Comparison of ENCODE assay signal across 26 mouse cellular contexts in genomic region chr1:126116034-126116433, GRCm38 (mm10).
DNase-seq lines count a peak whose midpoint lies in the region; ATAC-seq and TF ChIP-seq lines count a peak whose summit lies in the region.
"Had no signal": no experiment of that assay in that cellular context is flagged by ENCODE, and none has a peak within 500 bp of the region (broad histone marks: within the 10 kb centered on the region; RNA-seq: fewer than 3 reads in every experiment).

No protein-coding gene starts in this region.

- H3K9ac ChIP-seq in hindbrain, postnatal 0 days (replicated peaks; ENCODE audit: low read length), result no peak overlapping the region
- no peak overlapping the region for H3K9ac ChIP-seq in hindbrain, embryonic 13.5 days
- H3K9ac ChIP-seq: embryonic facial prominence, embryonic 13.5 days; forebrain, embryonic 15.5 days; heart, embryonic 13.5 days; kidney, embryonic 15.5 days; lung, embryonic 15.5 days; midbrain, embryonic 12.5 days; neural tube, embryonic 15.5 days had no signal

- H3K4me3 ChIP-seq in hindbrain, postnatal 0 days (ENCODE audit: low read length), result no peak overlapping the region
- H3K4me3 ChIP-seq in hindbrain, embryonic 13.5 days, result no peak overlapping the region
- H3K4me3 ChIP-seq: embryonic facial prominence, embryonic 13.5 days; forebrain, embryonic 10.5 days; forebrain, embryonic 15.5 days; gastrocnemius, adult 2 months; heart, embryonic 13.5 days; hindbrain, embryonic 10.5 days; kidney, embryonic 15.5 days; lung, embryonic 15.5 days; midbrain, embryonic 12.5 days; neural tube, embryonic 15.5 days had no signal

- H3K9me3 ChIP-seq in hindbrain, postnatal 0 days (ENCODE audit: low read length), result no peaks in the 10 kb centered on the region
- no peaks in the 10 kb centered on the region for H3K9me3 ChIP-seq in hindbrain, embryonic 13.5 days
- H3K9me3 ChIP-seq: embryonic facial prominence, embryonic 13.5 days; forebrain, embryonic 10.5 days; forebrain, embryonic 15.5 days; heart, embryonic 13.5 days; hindbrain, embryonic 10.5 days; kidney, embryonic 15.5 days; lung, embryonic 15.5 days; midbrain, embryonic 12.5 days; neural tube, embryonic 15.5 days had no signal

- WGBS in hindbrain, postnatal 0 days, result 60% methylated on average over 3 of the region's 3 CpGs
- 76% methylated on average over 3 of the region's 3 CpGs for WGBS in hindbrain, embryonic 13.5 days

- peak; percentile 11 for DNase-seq in hindbrain, postnatal 0 days (ENCODE audit: low spot score)
- peak; percentile 2 to 13 for DNase-seq in cerebellum, adult 18-20 months
- DNase-seq in cerebellum, adult 8-10 months, result peak; percentile 1
- peak; percentile 15 to 30 for DNase-seq in cerebellum, postnatal 25 days
- no peak for DNase-seq in thymus, postnatal 4 days
- DNase-seq in adrenal gland, adult 2 months, result no peak
- DNase-seq: adrenal gland, adult 8-10 months; B cell, adult 2 months; gastrocnemius, adult 2 months; heart, postnatal 10 days; kidney, adult 18-20 months; kidney, postnatal 4 days; retina, postnatal 1 day; right cerebral cortex, postnatal 14 days had no signal

- H3K4me1 ChIP-seq in hindbrain, postnatal 0 days (ENCODE audit: insufficient read depth, low read length), result no peaks in the 10 kb centered on the region
- peaks cover 7% of the 10 kb centered on the region for H3K4me1 ChIP-seq in hindbrain, embryonic 13.5 days (replicated peaks)
- H3K4me1 ChIP-seq: embryonic facial prominence, embryonic 13.5 days; heart, embryonic 13.5 days; hindbrain, embryonic 10.5 days; kidney, embryonic 15.5 days; lung, embryonic 15.5 days; midbrain, embryonic 12.5 days had no signal

- no peak overlapping the region for H3K27ac ChIP-seq in hindbrain, postnatal 0 days
- H3K27ac ChIP-seq in hindbrain, embryonic 13.5 days, result no peak overlapping the region; the same call in 1 of the 2 replicates
- H3K27ac ChIP-seq: embryonic facial prominence, embryonic 13.5 days; forebrain, embryonic 10.5 days; forebrain, embryonic 15.5 days; gastrocnemius, adult 2 months; heart, embryonic 13.5 days; hindbrain, embryonic 10.5 days; kidney, embryonic 15.5 days; lung, embryonic 15.5 days; midbrain, embryonic 12.5 days; neural tube, embryonic 15.5 days had no signal

- H3K4me2 ChIP-seq in hindbrain, postnatal 0 days (ENCODE audit: low read depth, low read length), result no peak overlapping the region
- H3K4me2 ChIP-seq in hindbrain, embryonic 13.5 days, result no peak overlapping the region
- H3K4me2 ChIP-seq: embryonic facial prominence, embryonic 13.5 days; forebrain, embryonic 15.5 days; heart, embryonic 13.5 days; kidney, embryonic 15.5 days; liver, embryonic 11.5 days; lung, embryonic 15.5 days; midbrain, embryonic 12.5 days; neural tube, embryonic 15.5 days had no signal

- no peak for ATAC-seq in hindbrain, postnatal 0 days
- ATAC-seq in hindbrain, embryonic 13.5 days (ENCODE audit: low FRiP score), result no peak
- no peak for ATAC-seq in megakaryocyte progenitor cell, adult 5-6 weeks (replicated peaks; ENCODE audit: poor library complexity)
- ATAC-seq: forebrain, embryonic 15.5 days had no signal

- no peaks in the 10 kb centered on the region for H3K36me3 ChIP-seq in hindbrain, postnatal 0 days (ENCODE audit: insufficient read depth, low read length)
- no peaks in the 10 kb centered on the region for H3K36me3 ChIP-seq in hindbrain, embryonic 13.5 days
- H3K36me3 ChIP-seq: embryonic facial prominence, embryonic 13.5 days; forebrain, embryonic 10.5 days; forebrain, embryonic 15.5 days; heart, embryonic 13.5 days; hindbrain, embryonic 10.5 days; kidney, embryonic 15.5 days; lung, embryonic 15.5 days; midbrain, embryonic 12.5 days; neural tube, embryonic 15.5 days had no signal

- H3K27me3 ChIP-seq in hindbrain, postnatal 0 days (ENCODE audit: insufficient read depth, low read length), result no peaks in the 10 kb centered on the region
- H3K27me3 ChIP-seq in hindbrain, embryonic 13.5 days, result no peaks in the 10 kb centered on the region
- H3K27me3 ChIP-seq: embryonic facial prominence, embryonic 13.5 days; forebrain, embryonic 15.5 days; heart, embryonic 13.5 days; kidney, embryonic 15.5 days; lung, embryonic 15.5 days; midbrain, embryonic 12.5 days; neural tube, embryonic 15.5 days had no signal

- no peak for TF ChIP-seq CTCF in hindbrain, postnatal 0 days (IDR thresholded peaks at IDR 0.05; ENCODE audit: low read depth)

Comparison
In these comparisons a context has a peak if more than half of its experiments do, and no peak if none do; other contexts are left out.
1. DNase-seq: peak in hindbrain, postnatal 0 days (single experiment), cerebellum, adult 18-20 months (2 of 2), cerebellum, adult 8-10 months (single experiment) and cerebellum, postnatal 25 days (2 of 2); none in thymus, postnatal 4 days (single experiment) and adrenal gland, adult 2 months (single experiment).